Mouse (Mus musculus): ENCODE results near the gene Yipf6. TPM values are rescaled to one million over a fixed set of nuclear protein-coding genes. Genes with fewer than 3 reads are reported as not detected.
"Not testable (repeated sequence)": the region's sequence is repeated elsewhere in the genome, so short reads cannot be mapped to it uniquely, and the experiment has no call there.

Gene Yipf6
- polyA plus RNA-seq, 1 experiment from 2014 or later, result 15.6 TPM

DNA sequence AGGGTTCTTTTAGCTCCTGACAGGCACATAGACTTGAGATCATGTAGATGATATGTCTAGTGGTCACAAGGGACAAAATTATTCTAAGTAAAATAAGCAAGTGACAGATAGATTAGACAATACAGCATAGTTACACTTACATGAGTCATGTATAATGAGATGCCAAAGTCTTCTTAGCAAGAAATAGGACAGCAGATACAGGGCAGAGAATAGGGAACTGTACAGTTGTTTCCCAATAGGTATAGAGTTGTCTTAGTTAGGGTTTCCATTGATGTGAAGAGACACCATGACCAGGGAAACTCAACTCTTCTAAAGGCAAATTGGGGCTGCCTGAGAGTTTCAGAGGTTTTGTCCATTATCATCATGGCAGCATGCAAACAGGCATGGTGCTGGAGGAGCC, 27.6 kb downstream of the Yipf6 start:
- H3K27ac ChIP-seq, result no peak overlapping the region
- no peaks in the 10 kb centered on the region for H3K36me3 ChIP-seq
- peaks cover 79% of the 10 kb centered on the region for H3K27me3 ChIP-seq (ENCODE audit: low read depth, poor library complexity, severe bottlenecking)
- H3K4me3 ChIP-seq, result no peak overlapping the region
- no peaks in the 10 kb centered on the region for H3K9me3 ChIP-seq (replicated peaks)
- DNase-seq (ENCODE audit: low spot score), result no peak
- no peaks in the 10 kb centered on the region for H3K4me1 ChIP-seq

DNA sequence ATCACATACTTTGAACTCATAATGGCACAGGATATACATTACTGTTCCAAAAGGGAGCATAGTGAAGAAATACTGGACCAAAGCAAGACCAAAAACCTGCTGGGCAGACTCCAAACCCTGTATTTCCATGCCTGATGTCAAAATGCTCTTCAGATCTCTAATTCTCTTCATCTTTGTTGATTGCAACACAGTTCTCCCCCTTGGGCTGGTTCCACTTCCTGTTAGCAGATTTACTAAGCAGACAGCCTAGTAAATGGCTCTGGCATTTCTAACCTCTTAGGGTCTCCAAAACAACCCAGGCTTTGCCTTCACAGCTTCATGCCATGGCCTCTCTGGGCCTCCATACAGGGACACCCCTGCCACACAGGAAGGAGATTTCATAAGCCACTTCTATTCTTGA, 28.4 kb downstream of the Yipf6 start:
- H3K4me3 ChIP-seq, result no peak overlapping the region

DNA sequence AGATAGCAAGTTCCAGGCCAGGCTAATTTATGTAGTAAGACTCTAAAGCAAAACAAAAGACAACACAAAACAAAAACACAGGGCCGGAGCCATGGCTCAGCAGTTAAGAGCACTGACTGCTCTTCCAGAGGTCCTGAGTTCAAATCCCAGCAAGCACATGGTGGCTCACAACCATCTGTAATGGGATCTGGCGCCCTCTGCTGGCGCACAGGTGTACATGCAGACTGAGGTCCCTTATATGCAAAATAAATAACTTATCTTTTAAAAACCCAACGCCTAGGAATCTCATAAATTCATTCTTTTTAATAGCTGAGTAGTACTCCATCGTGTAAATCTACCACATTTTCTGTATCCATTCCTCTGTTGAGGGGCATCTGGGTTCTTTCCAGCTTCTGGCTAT, 50.5 kb downstream of the Yipf6 start:
- not testable (repeated sequence) for H3K9me3 ChIP-seq (replicated peaks); H3K36me3 ChIP-seq; H3K4me1 ChIP-seq; DNase-seq (ENCODE audit: low spot score); H3K4me3 ChIP-seq; H3K27ac ChIP-seq
- H3K27me3 ChIP-seq (ENCODE audit: low read depth, poor library complexity, severe bottlenecking), result peaks cover 61% of the 10 kb centered on the region
- 56% methylated on average over 5 of the region's 5 CpGs for WGBS

More for the DNA sequence above, 28.4 kb downstream of the Yipf6 start:
- no peak for DNase-seq (ENCODE audit: low spot score)
- no peaks in the 10 kb centered on the region for H3K36me3 ChIP-seq
- H3K27ac ChIP-seq, result no peak overlapping the region
- no peaks in the 10 kb centered on the region for H3K9me3 ChIP-seq (replicated peaks)
- peaks cover 77% of the 10 kb centered on the region for H3K27me3 ChIP-seq (ENCODE audit: low read depth, poor library complexity, severe bottlenecking)
- no peaks in the 10 kb centered on the region for H3K4me1 ChIP-seq

DNA sequence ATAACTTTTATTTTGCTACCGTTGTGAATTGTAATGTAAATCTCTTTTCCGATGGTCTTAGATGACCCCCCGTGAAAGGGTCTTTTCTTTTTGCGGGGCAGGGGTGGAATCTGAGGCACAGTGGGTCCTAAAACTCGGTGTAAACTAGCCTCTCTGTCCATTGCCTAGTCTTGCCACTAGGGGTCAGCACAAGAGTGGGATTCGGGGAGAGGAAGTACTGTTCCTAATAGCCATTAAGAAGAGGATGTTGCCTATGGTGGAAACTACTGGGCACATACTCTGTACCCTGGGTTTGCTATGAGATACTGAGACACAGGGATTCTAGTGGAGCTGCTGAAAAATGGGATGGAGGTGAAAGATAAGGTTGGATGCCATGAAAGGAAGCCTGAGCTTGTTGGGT, 53.5 kb downstream of the Yipf6 start:
- H3K4me1 ChIP-seq, result no peaks in the 10 kb centered on the region
- H3K9me3 ChIP-seq (replicated peaks), result no peaks in the 10 kb centered on the region
- H3K27ac ChIP-seq, result no peak overlapping the region
- H3K27me3 ChIP-seq (ENCODE audit: low read depth, poor library complexity, severe bottlenecking), result peaks cover 65% of the 10 kb centered on the region
- 34% methylated on average over 6 of the region's 6 CpGs for whole genome bisulfite sequencing
- no peaks in the 10 kb centered on the region for H3K36me3 ChIP-seq
- no peak overlapping the region for H3K4me3 ChIP-seq
- peak; percentile 56 for DNase-seq (ENCODE audit: low spot score)

Other genes with a start within 250 kb of the Yipf6 start
- 5.7 and 10.0 TPM in 2 replicates for gene Ophn1, start 45.3 kb upstream of the Yipf6 start, polyA plus RNA-seq (2016; fragmentation: Nextera tagmentation; extraction: Ambion mirVana)
- 8.7 and 9.5 TPM in 2 replicates for gene Stard8, start 66.9 kb downstream of the Yipf6 start, polyA plus RNA-seq (2016; fragmentation: Nextera tagmentation; extraction: Ambion mirVana)
- 42.9 and 54.1 TPM in 2 replicates for gene Efnb1, start 199.8 kb downstream of the Yipf6 start, polyA plus RNA-seq (2016; fragmentation: Nextera tagmentation; extraction: Ambion mirVana)